Mouse (Mus musculus) spleen, embryonic (tissue): ENCODE results near the gene Exoc3l.

Source experiments
- CTCF ChIA-PET: fragments of 350-600 bp; sonication (Branson Sonifier 250); formaldehyde crosslinking; loops from one replicate; lab custom pipeline; 2022; lab: Charles Lee

The Exoc3l gene

GRCm38 (mm10) chr8:105295895-105296573 lies at the start of gene Exoc3l:
Gene Exoc3l, minus strand, starts transcription at chr8:105296101.
- CTCF ChIA-PET = interaction anchor here (0.7 kb wide), 1 partner anchor 123 kb away, joined by 3 read pairs; no protein-coding TSS in a partner anchor

- CTCF ChIA-PET = no interaction called here
These were observed 49.4 kb upstream of the Exoc3l start for GRCm38 (mm10) chr8:105345061-105345975.

- CTCF ChIA-PET = interaction anchor here (0.6 kb wide), 1 partner anchor 35 kb away, joined by 3 read pairs; no protein-coding TSS in a partner anchor
These were observed 48.1 kb upstream of the Exoc3l start for GRCm38 (mm10) chr8:105343791-105344574.

GRCm38 (mm10) chr8:105342768-105343167 lies 46.9 kb upstream of the Exoc3l start:
- CTCF ChIA-PET = no interaction called here

- CTCF ChIA-PET = interaction anchor here (0.7 kb wide), 1 partner anchor 1092 kb away, joined by 3 read pairs; no protein-coding TSS in a partner anchor
These were observed 45.5 kb upstream of the Exoc3l start for GRCm38 (mm10) chr8:105341399-105341798.

- CTCF ChIA-PET = no interaction called here
These were observed 44.2 kb upstream of the Exoc3l start for GRCm38 (mm10) chr8:105339886-105340635.

- CTCF ChIA-PET = no interaction called here
These were observed 43.1 kb upstream of the Exoc3l start for GRCm38 (mm10) chr8:105338992-105339391.

GRCm38 (mm10) chr8:105336373-105337130 lies 40.7 kb upstream of the Exoc3l start:
- CTCF ChIA-PET = no interaction called here

GRCm38 (mm10) chr8:105332523-105332922 lies 36.6 kb upstream of the Exoc3l start:
- CTCF ChIA-PET = no interaction called here

GRCm38 (mm10) chr8:105331931-105332330 lies 36.0 kb upstream of the Exoc3l start:
- CTCF ChIA-PET = no interaction called here

GRCm38 (mm10) chr8:105331469-105331868 lies 35.6 kb upstream of the Exoc3l start:
- CTCF ChIA-PET = no interaction called here

GRCm38 (mm10) chr8:105330325-105330724 lies 34.4 kb upstream of the Exoc3l start:
- CTCF ChIA-PET = no interaction called here

- CTCF ChIA-PET = no interaction called here
These were observed 31.1 kb upstream of the Exoc3l start for GRCm38 (mm10) chr8:105326968-105327367.

- CTCF ChIA-PET = no interaction called here
These were observed 30.3 kb upstream of the Exoc3l start, which contains the start of the genes Lrrc29 and Tmem208 for GRCm38 (mm10) chr8:105326141-105326672. Gene Lrrc29, minus strand, starts transcription at chr8:105326278. Gene Tmem208, plus strand, starts transcription at chr8:105326354.

- CTCF ChIA-PET = no interaction called here
These were observed 29.8 kb upstream of the Exoc3l start for GRCm38 (mm10) chr8:105325641-105326093.

- CTCF ChIA-PET = interaction anchor here (0.6 kb wide), 1 partner anchor 100 kb away, joined by 3 read pairs; no protein-coding TSS in a partner anchor
These were observed 27.3 kb upstream of the Exoc3l start for GRCm38 (mm10) chr8:105323183-105323582.

- CTCF ChIA-PET = no interaction called here
These were observed 22.8 kb upstream of the Exoc3l start for GRCm38 (mm10) chr8:105318662-105319190.

GRCm38 (mm10) chr8:105317941-105318340 lies 22.0 kb upstream of the Exoc3l start:
- CTCF ChIA-PET = interaction anchor here (0.5 to 0.6 kb wide), 2 partner anchors 33 to 46 kb away, joined by 3 to 11 read pairs; no protein-coding TSS in a partner anchor
